Mouse (Mus musculus) ovary, adult 10 weeks (tissue): ENCODE measurements around the gene Mtmr4. TPM values are rescaled to one million over a fixed set of nuclear protein-coding genes. Genes with fewer than 3 reads are reported as not detected.

Experiments used
- polyA plus RNA-seq: library from polyadenylated mRNA; stranded (reverse); fragments of 350-450 nt; fragmentation: Illumina TruSeq; extraction: RNeasy Lipid Tissue Mini Kit (QIAGEN cat#74804); gene quantifications from one replicate; pipeline ENCODE4 v1.2.3, GENCODE M21; 2014

Mtmr4 gene
- polyA plus RNA-seq, result 30.2 TPM

DNA sequence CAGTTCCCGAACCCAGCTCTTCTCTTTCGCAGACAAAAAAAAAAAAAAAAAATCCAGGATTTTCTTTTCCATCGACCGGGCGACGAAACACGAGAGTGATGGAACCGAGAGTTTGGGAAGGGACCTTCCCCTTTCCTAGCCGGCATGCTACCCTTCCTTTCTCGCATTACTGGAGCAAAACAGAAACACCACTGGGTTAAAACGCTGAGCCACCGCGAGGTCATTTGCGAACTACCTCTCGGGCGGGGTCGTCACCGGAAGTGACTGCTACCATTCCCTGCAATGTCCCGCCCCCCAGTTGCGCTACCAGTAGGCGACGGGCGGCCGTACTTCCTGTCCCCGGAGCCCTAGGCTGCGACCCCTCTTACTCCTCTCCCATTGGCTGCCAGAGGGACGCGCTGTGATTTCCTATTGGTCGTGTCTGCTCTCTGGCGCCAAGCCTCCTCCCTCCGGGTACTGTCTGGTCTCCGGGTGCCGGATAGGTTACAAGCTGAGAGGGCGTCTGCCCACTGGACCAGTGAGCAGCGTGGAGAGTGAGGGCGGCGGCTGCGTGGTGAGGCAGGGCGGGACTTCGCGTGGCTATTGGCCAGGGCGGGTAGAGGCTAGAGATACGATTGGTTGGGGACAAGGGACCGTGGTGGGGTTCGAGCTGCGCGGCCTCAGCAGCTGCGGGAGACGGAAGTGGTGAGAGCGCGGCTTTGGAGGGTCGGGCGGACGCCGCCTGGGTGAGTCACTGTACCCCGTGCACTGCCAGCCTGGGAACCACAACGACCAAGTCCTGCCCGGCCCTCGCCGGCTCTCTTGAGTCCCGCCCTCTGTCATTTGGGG is at the start of gene Mtmr4:
TSS of gene Mtmr4 (plus strand) at position 637 of the 828 bp plus-strand sequence.

DNA sequence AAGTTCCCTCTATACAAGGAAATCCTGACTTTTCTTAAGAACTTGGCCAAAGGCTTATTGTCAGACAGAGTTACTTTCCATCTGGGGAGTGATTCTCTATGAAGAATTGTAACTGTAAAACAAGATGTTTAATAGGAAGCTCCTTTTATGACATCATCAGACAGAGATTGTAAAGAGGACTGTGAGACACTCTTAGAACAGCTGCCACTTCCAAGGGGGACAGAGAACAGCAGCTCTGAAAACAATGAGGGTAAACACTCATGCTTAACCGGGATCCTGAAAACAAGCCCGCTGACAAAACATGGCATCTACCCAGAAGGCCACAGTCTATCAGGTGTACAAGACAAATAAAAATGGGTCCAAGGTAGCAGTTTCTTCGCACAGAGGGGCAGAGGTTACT is 25.5 kb upstream of the Mtmr4 start, which contains the start of gene Gm11492:
TSS of gene Gm11492 (plus strand) at position 153 of the 400 bp plus-strand sequence.

DNA sequence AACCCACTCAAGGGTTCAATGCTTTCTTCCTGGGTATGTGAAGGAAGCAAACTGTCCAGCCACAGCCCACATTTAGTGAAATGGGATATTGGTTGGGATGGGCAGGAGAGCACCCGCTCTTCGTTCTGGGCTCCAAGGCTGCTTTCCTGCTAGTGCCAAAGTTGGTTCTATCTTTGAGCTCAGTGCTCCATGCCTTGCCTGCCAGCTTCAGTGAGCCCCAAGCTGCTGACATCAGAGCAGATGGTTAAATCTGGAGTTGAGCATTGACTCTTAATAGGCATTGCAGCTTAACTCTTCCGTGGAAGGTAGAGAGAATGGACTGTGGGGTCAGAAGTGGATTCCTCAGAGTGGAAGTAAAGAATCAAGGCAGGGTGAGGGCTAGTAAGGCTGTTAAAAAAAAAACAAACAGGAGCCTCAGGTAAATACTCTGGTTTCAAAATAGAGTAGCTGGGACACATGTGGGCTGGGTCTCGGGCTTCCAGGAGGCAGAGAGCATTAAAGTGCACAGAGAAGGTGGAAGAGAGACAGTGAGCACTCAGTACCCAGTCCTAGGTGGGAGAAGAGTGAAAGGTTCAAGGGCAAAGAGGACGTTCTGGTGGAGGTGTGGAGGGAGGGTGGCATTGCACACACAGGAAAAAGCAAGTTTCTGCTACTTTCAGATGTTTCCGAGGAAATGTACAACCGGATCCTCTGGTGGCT is 23.6 kb upstream of the Mtmr4 start, which contains the start of gene Sept4:
TSS of gene Sept4 (plus strand) at position 649 of the 699 bp plus-strand sequence.

DNA sequence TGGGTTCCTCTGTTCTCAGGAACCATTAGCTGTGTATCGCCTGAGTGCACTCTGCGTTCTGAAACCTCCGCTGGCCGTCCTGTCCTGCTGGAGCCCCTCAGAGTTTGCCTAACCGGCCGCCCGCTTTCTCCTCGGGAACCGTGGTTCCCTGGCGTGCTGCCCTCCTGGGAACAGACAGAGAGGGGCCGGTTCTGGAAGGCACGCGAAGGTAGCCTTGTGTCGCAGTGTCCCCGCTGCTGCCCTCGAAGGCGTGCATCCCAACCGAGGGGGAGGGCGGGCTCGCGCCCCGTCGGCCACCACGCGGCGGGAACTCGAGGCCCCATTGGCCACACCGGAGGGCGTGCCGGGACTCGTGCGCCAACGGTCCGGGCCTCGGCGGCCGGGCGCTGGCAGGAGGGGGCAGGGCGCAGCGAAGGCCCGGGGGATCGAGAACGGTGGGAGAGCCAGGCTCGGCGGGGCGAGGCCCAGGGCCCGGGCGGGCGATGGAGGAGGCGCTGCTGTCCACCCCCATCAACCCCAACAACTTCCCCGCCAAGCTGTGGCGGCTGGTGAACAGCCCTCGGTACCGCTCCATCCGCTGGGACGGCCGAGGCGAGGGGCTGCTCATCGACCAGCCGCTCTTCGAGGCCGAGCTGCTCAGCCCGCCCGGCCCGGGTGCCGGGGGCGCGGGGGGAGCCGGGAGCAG is 25.0 kb downstream of the Mtmr4 start, which contains the start of gene Hsf5:
TSS of gene Hsf5 (plus strand) at position 375 of the 685 bp plus-strand sequence.

DNA sequence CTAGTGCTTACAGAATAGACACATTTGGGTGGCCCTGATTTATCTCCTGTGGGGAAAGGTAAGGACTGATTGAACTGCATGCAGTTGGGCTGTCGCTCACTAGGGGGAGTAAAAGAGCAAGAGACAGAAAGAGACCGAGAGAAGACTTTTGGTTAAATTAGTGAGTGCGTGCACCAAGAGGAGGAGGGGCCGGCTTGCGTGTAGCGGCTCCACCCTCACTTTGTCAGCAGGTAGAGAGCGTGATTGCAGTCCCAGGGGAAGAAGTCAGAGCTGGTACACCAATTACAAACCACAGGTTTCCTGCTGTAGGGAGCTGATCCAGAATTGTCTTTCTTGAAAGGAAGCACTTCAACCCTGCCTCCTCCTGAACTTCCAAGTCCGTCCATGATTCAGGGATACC is 70.4 kb downstream of the Mtmr4 start, which contains the start of gene Rnf43:
TSS of gene Rnf43 (plus strand) at position 316 of the 400 bp plus-strand sequence.

Other genes with a start within 250 kb of the Mtmr4 start
- 53.1 TPM for gene Ppm1e, start 233.1 kb upstream of the Mtmr4 start, polyA plus RNA-seq
- gene Rad51c, start 187.2 kb upstream of the Mtmr4 start, polyA plus RNA-seq, result 11.1 TPM
- gene Tex14, start 187.1 kb upstream of the Mtmr4 start, polyA plus RNA-seq, result 33.4 TPM
- not detected for gene Gm11492, start 25.5 kb upstream of the Mtmr4 start, polyA plus RNA-seq
- 4.3 TPM for gene Sept4, start 23.3 kb upstream of the Mtmr4 start, polyA plus RNA-seq
- 0.83 TPM for gene Hsf5, start 25.0 kb downstream of the Mtmr4 start, polyA plus RNA-seq
- 5.2 TPM for gene Rnf43, start 70.6 kb downstream of the Mtmr4 start, polyA plus RNA-seq
- gene Supt4a, start 145.4 kb downstream of the Mtmr4 start, polyA plus RNA-seq, result 16.0 TPM
- 0.48 TPM for gene Tspoap1, start 168.4 kb downstream of the Mtmr4 start, polyA plus RNA-seq
- not detected for gene Mpo, start 201.4 kb downstream of the Mtmr4 start, polyA plus RNA-seq
- gene Lpo, start 236.1 kb downstream of the Mtmr4 start, polyA plus RNA-seq, result not detected